Mouse (Mus musculus) right cerebral cortex, postnatal 36 days (tissue): Measurements from ENCODE around the gene Mr1.
"Not testable (repeated sequence)": the region's sequence is repeated elsewhere in the genome, so short reads cannot be mapped to it uniquely, and the experiment has no call there.

Experiments
- DNase-seq, 2 experiments: peaks; one replicate each; pipeline ENCODE4 v3.0.0; 2022; ENCODE audit warnings: low spot score in 2 of 2, mixed read lengths in 1 of 2

Mr1 gene

GRCm38 (mm10) chr1:155146572-155146980 lies at the start of gene Mr1:
TSS of gene Mr1 (minus strand) at chr1:155146814.
- no peak for DNase-seq

GRCm38 (mm10) chr1:155192805-155193368 lies 46.3 kb upstream of the Mr1 start:
- DNase-seq = no peak

GRCm38 (mm10) chr1:155191671-155192070 lies 45.1 kb upstream of the Mr1 start:
- DNase-seq = no peak

GRCm38 (mm10) chr1:155191219-155191618 lies 44.6 kb upstream of the Mr1 start:
- no peak for DNase-seq

- DNase-seq = no peak
These were observed 42.0 kb upstream of the Mr1 start for GRCm38 (mm10) chr1:155188656-155189055.

DNA sequence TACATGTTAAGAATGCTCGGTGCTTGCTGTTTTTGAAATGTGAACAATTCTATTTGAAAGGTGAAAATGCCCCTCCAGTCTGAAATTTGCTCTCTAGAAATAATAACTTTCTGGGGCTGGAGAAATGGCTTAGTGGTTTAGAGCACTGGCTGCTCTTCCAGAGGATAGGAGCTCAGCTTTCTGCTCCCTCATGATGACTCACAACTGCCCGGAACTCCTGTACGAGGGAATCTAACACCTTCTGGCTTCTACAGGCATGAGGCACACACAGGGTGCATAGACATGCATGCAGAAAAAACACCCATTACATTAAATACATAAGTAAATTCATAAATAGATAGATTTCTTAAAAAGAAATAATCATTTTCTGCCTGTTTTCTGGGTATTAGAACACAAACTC lies 37.6 kb upstream of the Mr1 start:
- no peak for DNase-seq

GRCm38 (mm10) chr1:155178192-155178924 lies 31.7 kb upstream of the Mr1 start:
- DNase-seq = no peak

- DNase-seq = no peak
These were observed 27.8 kb upstream of the Mr1 start for GRCm38 (mm10) chr1:155174424-155174823.

DNA sequence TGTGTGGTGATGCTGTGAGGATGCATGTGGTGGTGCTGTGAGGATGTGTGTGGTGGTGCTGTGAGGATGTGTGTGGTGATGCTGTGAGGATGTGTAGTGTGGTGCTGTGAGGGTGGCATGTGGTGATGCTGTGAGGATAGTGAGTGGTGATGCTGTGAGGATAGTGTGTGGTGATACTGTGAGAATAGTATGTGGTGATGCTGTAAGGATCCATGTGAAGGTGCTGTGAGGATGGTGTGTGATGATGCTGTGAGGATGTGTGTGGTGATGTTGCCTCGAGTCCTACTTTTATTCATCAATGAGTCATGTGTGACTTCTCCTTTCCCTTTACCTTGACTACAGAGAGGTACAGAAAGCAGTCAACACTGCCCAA lies 27.0 kb upstream of the Mr1 start:
- not testable (repeated sequence) for DNase-seq

DNA sequence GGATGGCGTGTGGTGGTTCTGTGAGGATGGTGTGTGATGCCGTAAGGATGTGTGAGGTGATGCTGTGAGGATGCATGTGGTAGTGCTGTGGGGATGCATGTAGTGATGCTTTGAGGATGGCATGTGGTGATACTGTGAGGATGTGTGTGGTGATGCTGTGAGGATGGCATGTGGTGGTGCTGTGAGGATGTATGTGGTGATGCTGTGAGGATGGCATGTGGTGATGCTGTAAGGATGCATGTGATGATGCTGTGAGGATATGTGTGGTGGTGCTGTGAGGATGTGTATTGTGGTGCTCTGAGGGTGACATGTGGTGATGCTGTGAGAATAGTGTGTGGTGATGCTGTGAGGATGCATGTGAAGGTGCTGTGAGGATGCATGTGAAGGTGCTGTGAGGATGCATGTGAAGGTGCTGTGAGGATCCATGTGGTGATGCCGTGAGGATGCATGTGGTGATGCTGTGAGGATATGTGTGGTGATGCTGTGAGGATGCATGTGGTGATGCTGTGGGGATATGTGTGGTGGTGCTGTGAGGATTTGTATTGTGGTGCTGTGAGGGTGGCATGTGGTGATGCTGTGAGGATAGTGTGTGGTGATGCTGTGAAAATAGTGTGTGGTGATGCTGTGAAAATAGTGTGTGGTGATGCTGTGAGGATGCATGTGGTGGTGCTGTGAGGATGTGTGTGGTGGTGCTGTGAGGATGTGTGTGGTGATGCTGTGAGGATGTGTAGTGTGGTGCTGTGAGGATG lies 26.5 kb upstream of the Mr1 start:
- no peak for DNase-seq

DNA sequence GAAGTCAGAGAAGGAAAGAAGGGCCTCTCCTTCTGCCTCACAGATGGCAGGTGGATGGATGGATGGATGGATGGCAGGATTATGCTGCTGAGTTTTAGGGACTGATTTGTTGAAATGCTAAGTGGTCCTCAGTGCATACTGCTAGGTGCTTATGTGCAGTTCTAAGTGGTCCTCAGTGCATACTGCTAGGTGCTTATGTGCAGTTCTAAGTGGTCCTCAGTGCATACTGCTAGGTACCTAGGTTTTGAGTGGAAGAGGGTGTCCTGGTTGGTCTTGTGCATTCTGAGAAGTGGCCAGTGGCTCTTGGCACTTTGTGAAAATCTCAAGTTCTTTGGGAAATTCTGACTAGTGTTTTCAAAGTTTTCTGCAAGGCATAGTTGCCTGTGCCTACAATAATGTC lies 23.3 kb upstream of the Mr1 start:
- no peak for DNase-seq

GRCm38 (mm10) chr1:155167453-155167852 lies 20.8 kb upstream of the Mr1 start:
- peak in 1 of 2 experiments; percentile 30 for DNase-seq

GRCm38 (mm10) chr1:155158970-155159484 lies 12.4 kb upstream of the Mr1 start:
- peak; percentile 50 to 53 for DNase-seq

- peak; percentile 96 for DNase-seq
These were observed 11.7 kb upstream of the Mr1 start, which contains the start of gene Stx6 for GRCm38 (mm10) chr1:155158141-155158969. TSS of gene Stx6 (plus strand) at chr1:155158715.

DNA sequence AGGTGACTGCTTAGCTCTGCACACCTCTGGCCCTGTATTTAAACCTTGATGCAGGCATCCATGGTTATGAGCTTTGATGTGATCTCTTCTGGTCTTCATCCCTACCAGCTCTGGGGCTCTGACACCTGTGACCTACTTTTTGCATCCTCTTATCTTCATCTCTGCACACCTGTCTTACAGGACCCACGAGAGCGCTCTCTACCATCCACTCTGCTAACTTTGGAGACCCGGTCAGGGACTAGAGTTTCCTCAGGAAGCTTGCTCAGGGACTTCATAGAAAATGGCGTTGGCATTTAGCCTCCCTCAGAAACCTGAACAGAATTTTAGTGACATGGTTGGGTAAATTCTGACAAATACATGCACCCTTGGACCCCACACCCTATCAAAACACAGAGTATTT lies 7.3 kb upstream of the Mr1 start:
- DNase-seq = no peak

GRCm38 (mm10) chr1:155150821-155151220 lies 4.2 kb upstream of the Mr1 start:
- DNase-seq = no peak

DNA sequence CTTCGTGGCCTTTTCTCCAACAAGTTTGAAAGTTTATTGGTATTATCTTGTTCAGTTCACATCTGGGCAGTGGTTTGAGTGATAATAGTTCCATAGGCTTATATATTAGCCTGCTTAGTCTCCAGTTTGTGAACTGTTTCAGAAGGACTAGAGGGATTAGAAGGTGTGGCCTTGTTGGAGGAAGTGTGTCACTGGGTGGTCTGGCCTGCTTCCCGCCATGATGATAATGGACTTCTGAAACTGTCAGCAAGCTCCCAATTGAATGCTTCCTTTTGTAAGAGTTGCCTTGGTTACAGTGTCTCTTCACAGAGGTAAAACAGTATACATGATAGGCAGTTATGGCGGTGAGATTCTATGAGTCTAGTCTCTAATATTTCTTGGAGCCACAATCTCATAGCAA lies 2.8 kb upstream of the Mr1 start:
- no peak for DNase-seq

DNA sequence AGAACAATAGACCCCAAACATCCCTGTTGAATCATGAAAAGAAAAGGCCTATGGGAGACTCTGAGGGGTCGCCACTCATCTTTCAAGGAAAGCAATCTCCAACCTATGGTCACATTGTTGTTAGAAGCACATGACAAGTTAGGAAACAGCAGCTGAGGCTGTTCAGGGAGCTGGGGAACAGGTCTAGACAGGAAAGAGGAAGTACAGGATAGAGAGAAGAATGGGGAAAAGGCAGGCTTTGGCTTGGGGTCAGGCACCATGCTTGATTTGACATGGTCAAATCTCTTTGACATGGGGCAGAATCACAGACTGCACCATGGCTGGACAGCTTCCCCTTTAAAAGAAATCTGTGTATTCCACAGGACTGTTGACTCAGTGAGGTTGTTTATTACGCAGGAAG lies 614 bp upstream of the Mr1 start:
- DNase-seq = no peak

DNA sequence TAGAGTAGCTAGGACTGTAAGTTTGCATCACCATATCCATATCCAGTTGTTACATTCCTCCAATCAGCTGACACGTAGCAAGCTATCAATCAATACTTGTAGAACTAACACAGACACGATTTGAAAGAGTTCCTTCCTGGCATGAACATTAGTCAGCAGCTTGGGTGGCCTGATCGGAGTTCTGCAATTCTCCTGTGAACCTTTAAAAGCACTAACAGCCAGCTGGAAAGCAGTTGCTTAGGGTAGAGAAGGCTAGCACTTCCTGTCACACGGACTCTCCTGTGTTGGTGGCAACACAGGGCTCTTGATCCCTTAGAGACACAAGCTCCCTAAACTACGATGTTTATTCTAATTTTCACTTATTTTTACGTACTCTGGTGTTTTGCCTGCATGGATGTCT lies 994 bp downstream of the Mr1 start:
- DNase-seq = no peak

DNA sequence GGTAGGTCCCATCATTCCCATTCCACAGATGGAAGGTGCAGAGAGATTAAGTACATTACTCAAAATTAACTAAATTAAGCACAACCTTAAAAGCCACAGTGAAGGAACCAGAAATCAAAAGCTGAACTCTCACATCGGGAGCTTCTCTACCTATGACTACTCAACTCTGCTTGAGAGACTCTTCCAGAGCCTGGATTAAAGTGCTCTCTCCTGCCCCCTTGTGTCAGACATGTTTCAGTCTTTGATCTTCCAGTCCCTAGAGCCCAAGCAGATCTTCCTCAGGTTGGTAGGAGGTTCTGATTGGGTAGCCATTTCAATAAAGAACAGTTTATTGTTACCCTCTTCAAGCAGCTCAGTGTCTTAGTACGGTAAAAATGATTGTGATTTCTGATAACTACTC lies 6.5 kb downstream of the Mr1 start:
- DNase-seq = peak in 1 of 2 experiments; percentile 28

- no peak for DNase-seq
These were observed 7.8 kb downstream of the Mr1 start for GRCm38 (mm10) chr1:155138795-155139194.

- no peak for DNase-seq
These were observed 11.7 kb downstream of the Mr1 start for GRCm38 (mm10) chr1:155134866-155135265.
